Mouse (Mus musculus) ES-E14 (cell line): ENCODE measurements at regions not wholly inside any gene's neighbourhood (a gene's known extent, or its start where the extent isn't known, plus 50 kb on each side); places are given as distances from the start of the nearest gene placed in this dataset.

Source experiments
- CHD2 ChIP-seq: IDR thresholded peaks from 2 replicates; pipeline ENCODE4 v1.6.1; 2014; ENCODE audit warnings: mild to moderate bottlenecking, low read depth, low read length, inconsistent platforms
- HCFC1 ChIP-seq: IDR thresholded peaks from 2 replicates; pipeline ENCODE4 v1.6.1; 2012; ENCODE audit warnings: low read length, inconsistent platforms, borderline replicate concordance; ENCODE audit not compliant: insufficient read depth
- ZNF384 ChIP-seq: IDR thresholded peaks from 2 replicates; pipeline ENCODE4 v1.6.1; 2012; ENCODE audit warnings: low read depth, low read length, inconsistent platforms

GRCm38 (mm10) chr13:16771845-16772244 lies 760.2 kb downstream of the Inhba start:
- no peak for TF ChIP-seq CHD2
- no peak for TF ChIP-seq ZNF384
- TF ChIP-seq HCFC1: no peak
